9 mouse cellular contexts compared by ENCODE assay signal in genomic region chr5:31250716-31251115, GRCm38 (mm10). TPM values are rescaled to one million over a fixed set of nuclear protein-coding genes. Genes with fewer than 3 reads are reported as not detected.
DNase-seq lines count a peak whose midpoint lies in the region; ATAC-seq lines count a peak whose summit lies in the region.
"Had no signal": no experiment of that assay in that cellular context is flagged by ENCODE, and none has a peak within 500 bp of the region (broad histone marks: within the 10 kb centered on the region; RNA-seq: fewer than 3 reads in every experiment).

No protein-coding gene starts in this region.

- no peak for ATAC-seq in lung, embryonic 16.5 days (ENCODE audit: low read depth)
- no peak for ATAC-seq in forebrain, embryonic 12.5 days (ENCODE audit: low FRiP score)
- ATAC-seq in megakaryocyte progenitor cell, adult 5-6 weeks (replicated peaks; ENCODE audit: poor library complexity): no peak

- no peak for DNase-seq in lung, postnatal 4 days
- no peak for DNase-seq in limb, embryonic 10.5 days (ENCODE audit: low spot score)
- peak; percentile 40 for DNase-seq in testis, postnatal 10 days (ENCODE audit: low spot score)
- no peak for DNase-seq in cerebellum, adult 8-10 months

- 42% methylated on average over 4 of the region's 4 CpGs for WGBS in lung, embryonic 16.5 days
- WGBS in forebrain, embryonic 12.5 days: 70% methylated on average over 4 of the region's 4 CpGs
- WGBS in limb, embryonic 10.5 days: 53% methylated on average over 4 of the region's 4 CpGs

- peaks cover 11% of the 10 kb centered on the region for H3K4me1 ChIP-seq in lung, embryonic 16.5 days (replicated peaks; ENCODE audit: control insufficient read depth, insufficient read depth, low read length)
- peaks cover 11% of the 10 kb centered on the region for H3K4me1 ChIP-seq in forebrain, embryonic 12.5 days
- peaks cover 38% of the 10 kb centered on the region for H3K4me1 ChIP-seq in limb, embryonic 10.5 days

- H3K27ac ChIP-seq in lung, embryonic 16.5 days (ENCODE audit: low read length): peak overlapping the region; percentile 28; the same call in 1 of the 2 replicates
- H3K27ac ChIP-seq in forebrain, embryonic 12.5 days: 0 out of 2 replicates have a peak overlapping the region, but pooled peaks have one; percentile 8
- H3K27ac ChIP-seq in limb, embryonic 10.5 days: peak overlapping the region; percentile 88

- no peak overlapping the region for H3K9ac ChIP-seq in lung, embryonic 16.5 days (ENCODE audit: low read length)
- H3K9ac ChIP-seq in forebrain, embryonic 12.5 days: 0 out of 2 replicates have a peak overlapping the region, but pooled peaks have one; percentile 42

- H3K4me2 ChIP-seq in lung, embryonic 16.5 days (ENCODE audit: low read depth, low read length): no peak overlapping the region
- H3K4me2 ChIP-seq in forebrain, embryonic 12.5 days: no peak overlapping the region

- H3K9me3 ChIP-seq in lung, embryonic 16.5 days (ENCODE audit: control insufficient read depth, low read length): no peaks in the 10 kb centered on the region
- no peaks in the 10 kb centered on the region for H3K9me3 ChIP-seq in forebrain, embryonic 12.5 days
- no peaks in the 10 kb centered on the region for H3K9me3 ChIP-seq in limb, embryonic 10.5 days (replicated peaks)

- H3K36me3 ChIP-seq in lung, embryonic 16.5 days (ENCODE audit: control insufficient read depth, insufficient read depth, low read length): peaks cover 47% of the 10 kb centered on the region
- peaks cover 96% of the 10 kb centered on the region for H3K36me3 ChIP-seq in forebrain, embryonic 12.5 days (replicated peaks)
- H3K36me3 ChIP-seq in limb, embryonic 10.5 days: peaks cover 96% of the 10 kb centered on the region

- H3K4me3 ChIP-seq in lung, embryonic 16.5 days (ENCODE audit: low read length): no peak overlapping the region
- no peak overlapping the region for H3K4me3 ChIP-seq in forebrain, embryonic 12.5 days (replicated peaks)
- peak overlapping the region; percentile 58 for H3K4me3 ChIP-seq in limb, embryonic 10.5 days

- H3K27me3 ChIP-seq in lung, embryonic 16.5 days (ENCODE audit: control insufficient read depth, insufficient read depth, low read depth, low read length): no peaks in the 10 kb centered on the region
- peaks cover 11% of the 10 kb centered on the region for H3K27me3 ChIP-seq in forebrain, embryonic 12.5 days
- H3K27me3 ChIP-seq in limb, embryonic 10.5 days (ENCODE audit: low read depth, poor library complexity, severe bottlenecking): no peaks in the 10 kb centered on the region

RNA-seq across cellular contexts. Expression of gene Krtcap3, which starts 0.8 kb away (rescaled TPM):
- 38.9 and 40.8 TPM in 2 replicates for polyA plus RNA-seq in lung, embryonic 16.5 days (2015; fragmentation: Nextera tagmentation; extraction: Ambion mirVana)
- 4.7 and 6.7 TPM in 2 replicates for polyA plus RNA-seq in forebrain, embryonic 12.5 days (2016; fragmentation: Nextera tagmentation; extraction: Ambion mirVana)
- 18.3 and 26.7 TPM in 2 replicates for polyA plus RNA-seq in limb, embryonic 10.5 days (2016; fragmentation: Nextera tagmentation; extraction: Ambion mirVana)
- 1.3 and 2.1 TPM in 2 replicates for total RNA-seq in megakaryocyte progenitor cell, adult 5-6 weeks (2015)
- 3.4 and 4.1 TPM in 2 replicates for total RNA-seq in megakaryocyte progenitor cell, adult 5-6 weeks (2017)

RNA-seq across cellular contexts. Expression of gene Gm9970, which starts 9.7 kb away (rescaled TPM):
- polyA plus RNA-seq in lung, embryonic 16.5 days (2015; fragmentation: Nextera tagmentation; extraction: Ambion mirVana): 0.57 and 0.60 TPM in 2 replicates
- 0.54 and 0.89 TPM in 2 replicates for polyA plus RNA-seq in forebrain, embryonic 12.5 days (2016; fragmentation: Nextera tagmentation; extraction: Ambion mirVana)
- polyA plus RNA-seq in limb, embryonic 10.5 days (2016; fragmentation: Nextera tagmentation; extraction: Ambion mirVana): 0.40 and 0.48 TPM in 2 replicates
- total RNA-seq in megakaryocyte progenitor cell, adult 5-6 weeks (2015): not detected in 2 replicates
- 0.25 TPM in 1 of 2 replicates, not detected in the other for total RNA-seq in megakaryocyte progenitor cell, adult 5-6 weeks (2017)
- total RNA-seq: layer of hippocampus, postnatal 25 days had no signal
- polyA plus RNA-seq: liver, embryonic 16.5 days had no signal

RNA-seq across cellular contexts. Expression of gene Nrbp1, which starts 10.1 kb away (rescaled TPM):
- polyA plus RNA-seq in lung, embryonic 16.5 days (2015; fragmentation: Nextera tagmentation; extraction: Ambion mirVana): 152 and 162 TPM in 2 replicates
- polyA plus RNA-seq in forebrain, embryonic 12.5 days (2016; fragmentation: Nextera tagmentation; extraction: Ambion mirVana): 137 and 139 TPM in 2 replicates
- 118 and 133 TPM in 2 replicates for polyA plus RNA-seq in limb, embryonic 10.5 days (2016; fragmentation: Nextera tagmentation; extraction: Ambion mirVana)
- 39.2 and 39.4 TPM in 2 replicates for total RNA-seq in megakaryocyte progenitor cell, adult 5-6 weeks (2015)
- 77.5 and 98.0 TPM in 2 replicates for total RNA-seq in megakaryocyte progenitor cell, adult 5-6 weeks (2017)

RNA-seq across cellular contexts. Expression of gene Ppm1g, which starts 30.2 kb away (rescaled TPM):
- 122 and 126 TPM in 2 replicates for polyA plus RNA-seq in lung, embryonic 16.5 days (2015; fragmentation: Nextera tagmentation; extraction: Ambion mirVana)
- polyA plus RNA-seq in forebrain, embryonic 12.5 days (2016; fragmentation: Nextera tagmentation; extraction: Ambion mirVana): 169 TPM in 2 replicates
- polyA plus RNA-seq in limb, embryonic 10.5 days (2016; fragmentation: Nextera tagmentation; extraction: Ambion mirVana): 189 and 210 TPM in 2 replicates
- 109 and 131 TPM in 2 replicates for total RNA-seq in megakaryocyte progenitor cell, adult 5-6 weeks (2015)
- 168 and 213 TPM in 2 replicates for total RNA-seq in megakaryocyte progenitor cell, adult 5-6 weeks (2017)

RNA-seq across cellular contexts. Expression of gene Ift172, which starts 40.2 kb away (rescaled TPM):
- polyA plus RNA-seq in lung, embryonic 16.5 days (2015; fragmentation: Nextera tagmentation; extraction: Ambion mirVana): 41.6 and 44.3 TPM in 2 replicates
- 46.1 and 47.8 TPM in 2 replicates for polyA plus RNA-seq in forebrain, embryonic 12.5 days (2016; fragmentation: Nextera tagmentation; extraction: Ambion mirVana)
- 34.7 and 48.6 TPM in 2 replicates for polyA plus RNA-seq in limb, embryonic 10.5 days (2016; fragmentation: Nextera tagmentation; extraction: Ambion mirVana)
- total RNA-seq in megakaryocyte progenitor cell, adult 5-6 weeks (2015): 7.3 and 11.1 TPM in 2 replicates
- total RNA-seq in megakaryocyte progenitor cell, adult 5-6 weeks (2017): 20.8 and 33.0 TPM in 2 replicates

Comparison
In these comparisons a context has a peak if more than half of its experiments do, and no peak if none do; other contexts are left out.
1. H3K27ac ChIP-seq: peak in every context shown above with its lines; median percentile 88 in limb, embryonic 10.5 days; 28 in lung, embryonic 16.5 days; 8 in forebrain, embryonic 12.5 days.